Mouse (Mus musculus): ENCODE results near the gene Arid4b. TPM values are rescaled to one million over a fixed set of nuclear protein-coding genes. Genes with fewer than 3 reads are reported as not detected.
"Not testable (repeated sequence)": the region's sequence is repeated elsewhere in the genome, so short reads cannot be mapped to it uniquely, and the experiment has no call there.

Gene Arid4b
- total RNA-seq (2021): 10 to 100 TPM; 24.8 to 26.5 TPM
- long read RNA-seq, experiment 1, full-length matches to known transcripts: 4 of 8 reads
- long read RNA-seq, experiment 1, partial matches to known transcripts: 2 of 8 reads
- long read RNA-seq, experiment 1, other reads (novel, unspliced or antisense): 2 of 8 reads
- long read RNA-seq, experiment 2, full-length matches to known transcripts: 2 of 9 reads
- long read RNA-seq, experiment 2, partial matches to known transcripts: 5 of 9 reads
- long read RNA-seq, experiment 2, other reads (novel, unspliced or antisense): 2 of 9 reads

- DNase-seq: peak; percentile 93 to 94
- intact Hi-C loops (cut with DNase I): loop anchor here (2.0 to 5.0 kb wide), 3 partner anchors 24 to 106 kb away; partner anchors contain the start of gene Tbce
These were observed at the start of gene Arid4b, which contains the start of gene Ggps1 for GRCm38 (mm10) chr13:14063013-14063941. TSS of gene Arid4b (plus strand) at chr13:14063232. TSS of gene Ggps1 (minus strand) at chr13:14063488.

GRCm38 (mm10) chr13:14014001-14014400 lies 49.0 kb upstream of the Arid4b start:
- intact Hi-C loops (cut with DNase I): no loop called here
- DNase-seq: no peak

GRCm38 (mm10) chr13:14014540-14014939 lies 48.5 kb upstream of the Arid4b start:
- intact Hi-C loops (cut with DNase I): no loop called here
- no peak for DNase-seq

GRCm38 (mm10) chr13:14015609-14016008 lies 47.4 kb upstream of the Arid4b start:
- intact Hi-C loops (cut with DNase I): no loop called here
- DNase-seq: no peak

- no peak for DNase-seq
- intact Hi-C loops (cut with DNase I): no loop called here
These were observed 44.7 kb upstream of the Arid4b start for GRCm38 (mm10) chr13:14018283-14018682.

GRCm38 (mm10) chr13:14018852-14019251 lies 44.2 kb upstream of the Arid4b start:
- DNase-seq: no peak
- intact Hi-C loops (cut with DNase I): no loop called here

- DNase-seq; intact Hi-C loops (cut with DNase I): not testable (repeated sequence)
These were observed 41.6 kb upstream of the Arid4b start for GRCm38 (mm10) chr13:14021417-14021816.

GRCm38 (mm10) chr13:14025554-14025953 lies 37.5 kb upstream of the Arid4b start:
- intact Hi-C loops (cut with DNase I): no loop called here
- no peak for DNase-seq

- intact Hi-C loops (cut with DNase I): no loop called here
- no peak for DNase-seq
These were observed 36.7 kb upstream of the Arid4b start for GRCm38 (mm10) chr13:14026154-14026820.

- intact Hi-C loops (cut with DNase I): loop anchor here (10.0 kb wide), 1 partner anchor 141 kb away; no protein-coding TSS in a partner anchor
- no peak for DNase-seq
These were observed 29.5 kb upstream of the Arid4b start for GRCm38 (mm10) chr13:14033309-14034072.

- DNase-seq: no peak
- intact Hi-C loops (cut with DNase I): loop anchor here (10.0 kb wide), 1 partner anchor 141 kb away; no protein-coding TSS in a partner anchor
These were observed 29.0 kb upstream of the Arid4b start for GRCm38 (mm10) chr13:14034073-14034348.

- intact Hi-C loops (cut with DNase I): loop anchor here (10.0 kb wide), 1 partner anchor 139 kb away; no protein-coding TSS in a partner anchor
- DNase-seq: not testable (repeated sequence)
These were observed 27.7 kb upstream of the Arid4b start for GRCm38 (mm10) chr13:14035352-14035751.

- intact Hi-C loops (cut with DNase I): loop anchor here (10.0 kb wide), 1 partner anchor 139 kb away; no protein-coding TSS in a partner anchor
- no peak for DNase-seq
These were observed 27.0 kb upstream of the Arid4b start for GRCm38 (mm10) chr13:14035875-14036630.

- intact Hi-C loops (cut with DNase I): loop anchor here (2.0 to 10.0 kb wide), 2 partner anchors 24 to 136 kb away; partner anchors contain the start of genes Arid4b and Ggps1
- no peak for DNase-seq
These were observed 24.1 kb upstream of the Arid4b start for GRCm38 (mm10) chr13:14038911-14039291.

- intact Hi-C loops (cut with DNase I): loop anchor here (2.0 to 10.0 kb wide), 2 partner anchors 23 to 135 kb away; partner anchors contain the start of genes Arid4b and Ggps1
- DNase-seq: peak; percentile 91 to 92
These were observed 23.6 kb upstream of the Arid4b start, which contains the start of gene Tbce for GRCm38 (mm10) chr13:14039292-14039965. TSS of gene Tbce (minus strand) at chr13:14039638.

- DNase-seq: no peak
- intact Hi-C loops (cut with DNase I): no loop called here
These were observed 22.8 kb upstream of the Arid4b start for GRCm38 (mm10) chr13:14040186-14040585.

GRCm38 (mm10) chr13:14043851-14044250 lies 19.2 kb upstream of the Arid4b start:
- DNase-seq: no peak
- intact Hi-C loops (cut with DNase I): no loop called here

- DNase-seq: no peak
- intact Hi-C loops (cut with DNase I): no loop called here
These were observed 18.5 kb upstream of the Arid4b start for GRCm38 (mm10) chr13:14044521-14044920.

Measured in heart, postnatal 14 days (tissue).